Mouse (Mus musculus) NIH3T3 (cell line): ENCODE measurements at regions not wholly inside any gene's neighbourhood (a gene's known extent, or its start where the extent isn't known, plus 50 kb on each side); places are given as distances from the start of the nearest gene placed in this dataset.
A peak's percentile ranks its signal among the peaks of the same experiment; 100 is the strongest.

Experiments used
- DNase-seq: peaks from one replicate; pipeline ENCODE4 v3.0.0-alpha.2; 2012; ENCODE audit warnings: low read depth

GRCm38 (mm10) chr2:146565693-146566092, 53.5 kb upstream of the Ralgapa2 start:
- no peak for DNase-seq

GRCm38 (mm10) chr2:146568171-146568842, 56.2 kb upstream of the Ralgapa2 start:
- DNase-seq, result no peak

- DNase-seq, result no peak
These were observed 58.9 kb upstream of the Ralgapa2 start for GRCm38 (mm10) chr2:146571036-146571435.

- DNase-seq, result no peak
These were observed 59.7 kb upstream of the Ralgapa2 start for GRCm38 (mm10) chr2:146571857-146572256.

GRCm38 (mm10) chr2:146575610-146576297, 63.6 kb upstream of the Ralgapa2 start:
- peak; percentile 7 for DNase-seq

GRCm38 (mm10) chr2:146576298-146576905, 64.3 kb upstream of the Ralgapa2 start:
- no peak for DNase-seq

- DNase-seq, result no peak
These were observed 65.0 kb upstream of the Ralgapa2 start for GRCm38 (mm10) chr2:146577096-146577495.

- no peak for DNase-seq
These were observed 69.1 kb upstream of the Ralgapa2 start for GRCm38 (mm10) chr2:146581220-146581619.

- peak; percentile 12 for DNase-seq
These were observed 71.8 kb upstream of the Ralgapa2 start for GRCm38 (mm10) chr2:146583807-146584388.

- no peak for DNase-seq
These were observed 74.2 kb upstream of the Ralgapa2 start for GRCm38 (mm10) chr2:146586381-146586780.

GRCm38 (mm10) chr2:146586981-146587380, 74.8 kb upstream of the Ralgapa2 start:
- no peak for DNase-seq

GRCm38 (mm10) chr2:146589860-146590259, 77.7 kb upstream of the Ralgapa2 start:
- no peak for DNase-seq

GRCm38 (mm10) chr2:146593291-146593690, 81.1 kb upstream of the Ralgapa2 start:
- no peak for DNase-seq

GRCm38 (mm10) chr2:146594212-146594611, 82.1 kb upstream of the Ralgapa2 start:
- DNase-seq, result no peak

GRCm38 (mm10) chr2:146595673-146596072, 83.5 kb upstream of the Ralgapa2 start:
- DNase-seq, result no peak

GRCm38 (mm10) chr2:146606170-146606569, 94.0 kb upstream of the Ralgapa2 start:
- DNase-seq, result no peak

- no peak for DNase-seq
These were observed 98.8 kb upstream of the Ralgapa2 start for GRCm38 (mm10) chr2:146610896-146611295.

- DNase-seq, result peak; percentile 82
These were observed 99.9 kb upstream of the Ralgapa2 start for GRCm38 (mm10) chr2:146611886-146612521.

GRCm38 (mm10) chr2:146612522-146613288, 100.6 kb upstream of the Ralgapa2 start:
- DNase-seq, result peak; percentile 70

GRCm38 (mm10) chr2:146621167-146621566, 109.0 kb upstream of the Ralgapa2 start:
- DNase-seq, result peak; percentile 52

- no peak for DNase-seq
These were observed 110.9 kb upstream of the Ralgapa2 start for GRCm38 (mm10) chr2:146623052-146623451.

- no peak for DNase-seq
These were observed 112.1 kb upstream of the Ralgapa2 start for GRCm38 (mm10) chr2:146624207-146624606.
